Mouse (Mus musculus) heart, embryonic 14.5 days (tissue): ENCODE results near the gene Zmpste24. TPM values are rescaled to one million over a fixed set of nuclear protein-coding genes. Genes with fewer than 3 reads are reported as not detected.

Experiments used
- ATAC-seq: fragments of 200-750 bp; cut with Nextera tagmentation; 2 replicates; pipeline ENCODE4 v1.8.0; 2017; ENCODE audit warnings: low read depth, moderate TSS enrichment; ENCODE audit not compliant: insufficient number of reproducible peaks, insufficient read depth, low FRiP score
- H3K27ac ChIP-seq, 2 experiments: fragments of 200-500 bp in 1 of 2; fragments of 300-500 bp in 1 of 2; sonication (generic) in 1 of 2; replicated peaks in 1 of 2; 2 replicates each; pipeline ENCODE4 v1.5.1; 2012 to 2014; ENCODE audit warnings: low read depth in 2 of 2, low read length in 2 of 2, control low read depth in 1 of 2, mild to moderate bottlenecking in 1 of 2, mixed read lengths in 1 of 2; ENCODE audit not compliant: control insufficient read depth in 1 of 2, insufficient read depth in 1 of 2
- H3K27me3 ChIP-seq: fragments of 300-500 bp; sonication (generic); 2 replicates; pipeline ENCODE4 v1.6.1; 2014; ENCODE audit warnings: mild to moderate bottlenecking, low read length, control low read depth; ENCODE audit not compliant: control insufficient read depth, insufficient read depth
- H3K36me3 ChIP-seq: fragments of 300-500 bp; sonication (generic); 2 replicates; pipeline ENCODE4 v1.6.1; 2014; ENCODE audit warnings: mild to moderate bottlenecking, control low read depth, low read length, mixed read lengths; ENCODE audit not compliant: control insufficient read depth, insufficient read depth
- H3K4me1 ChIP-seq, 2 experiments: fragments of 200-500 bp in 1 of 2; fragments of 300-500 bp in 1 of 2; sonication (generic) in 1 of 2; 2 replicates each; pipeline ENCODE4 v1.6.1; 2012 to 2014; ENCODE audit warnings: low read length in 2 of 2, control low read depth in 1 of 2, mixed read lengths in 1 of 2; ENCODE audit not compliant: control insufficient read depth in 2 of 2, insufficient read depth in 2 of 2
- H3K4me2 ChIP-seq: fragments of 300-500 bp; sonication (generic); 2 replicates; pipeline ENCODE4 v1.6.1; 2014; ENCODE audit warnings: mild to moderate bottlenecking, low read length
- H3K4me3 ChIP-seq, 2 experiments: fragments of 200-500 bp in 1 of 2; fragments of 300-500 bp in 1 of 2; sonication (generic) in 1 of 2; 2 replicates each; pipeline ENCODE4 v1.5.1; 2012 to 2014; ENCODE audit warnings: low read length in 2 of 2, mild to moderate bottlenecking in 2 of 2, control low read depth in 1 of 2, low read depth in 1 of 2, moderate library complexity in 1 of 2; ENCODE audit not compliant: control insufficient read depth in 1 of 2, insufficient read depth in 1 of 2
- H3K9ac ChIP-seq: fragments of 300-500 bp; sonication (generic); 2 replicates; pipeline ENCODE4 v1.6.1; 2014; ENCODE audit warnings: mild to moderate bottlenecking, low read length
- H3K9me3 ChIP-seq: fragments of 300-500 bp; sonication (generic); 2 replicates; pipeline ENCODE4 v1.6.1; 2016; ENCODE audit warnings: low read length, control low read depth; ENCODE audit not compliant: control insufficient read depth
- WGBS: fragments of 180-500 bp; shearing (Covaris S2); extraction: QIAGEN DNeasy Blood & Tissue Kit; methylation state at CpG from one replicate; pipeline ENCODE4 v1.1.7; 2014; 5-methylcytosine and 5-hydroxymethylcytosine counted together
- polyA plus RNA-seq: library from polyadenylated mRNA; unstranded; fragments of >200 nt; fragmentation: Nextera tagmentation; extraction: Ambion mirVana; gene quantifications from 2 replicates; pipeline ENCODE4 v1.2.1, GENCODE M21; 2014

The Zmpste24 gene
- polyA plus RNA-seq, 1 experiment from 2014 or later: 20.5 TPM

GRCm38 (mm10) chr4:121010770-121011549 lies 87.1 kb downstream of the Zmpste24 start:
- no peak for ATAC-seq

More at GRCm38 (mm10) chr4:121010770-121011549, 87.1 kb downstream of the Zmpste24 start:
- WGBS: 83% methylated on average over 11 of the region's 11 CpGs
- Histone ChIP-seq H3K4me3 (no peak overlapping the region), H3K9me3 (no peaks in the 10 kb centered on the region), H3K27me3 (no peaks in the 10 kb centered on the region), H3K4me2 (no peak overlapping the region), H3K36me3 (no peaks in the 10 kb centered on the region), H3K4me1 (peaks cover 4 to 24% of the 10 kb centered on the region in 2 experiments; a peak in 3 of 4 replicates), H3K9ac (no peak overlapping the region), H3K27ac (no peak overlapping the region; a peak in 1 of 4 replicates)

Other genes starting within 250 kb of the Zmpste24 start
- 0.31 and 0.43 TPM in 2 replicates for gene Rims3, start 243.4 kb downstream of the Zmpste24 start, polyA plus RNA-seq
- 8.1 and 10.8 TPM in 2 replicates for gene Exo5, start 173.2 kb downstream of the Zmpste24 start, polyA plus RNA-seq
- 13.5 and 14.3 TPM in 2 replicates for gene Zfp69, start 146.5 kb downstream of the Zmpste24 start, polyA plus RNA-seq
- gene Smap2, start 81.0 kb downstream of the Zmpste24 start, polyA plus RNA-seq: 13.7 and 14.8 TPM in 2 replicates
- gene Col9a2, start 58.9 kb downstream of the Zmpste24 start, polyA plus RNA-seq: 6.3 and 6.5 TPM in 2 replicates
- gene Tmco2, start 11.0 kb upstream of the Zmpste24 start, polyA plus RNA-seq: not detected in 2 replicates
- gene Rlf, start 116.8 kb upstream of the Zmpste24 start, polyA plus RNA-seq: 18.3 and 18.5 TPM in 2 replicates
- not detected in 2 replicates for gene Gm12888, start 226.7 kb upstream of the Zmpste24 start, polyA plus RNA-seq